Mouse (Mus musculus) intestine, embryonic 14.5 days (tissue): ENCODE data around the gene Mybbp1a. TPM values are rescaled to one million over a fixed set of nuclear protein-coding genes. Genes with fewer than 3 reads are reported as not detected.
A peak's percentile ranks its signal among the peaks of the same experiment; 100 is the strongest.

Experiments
- ATAC-seq: fragments of 200-750 bp; cut with Nextera tagmentation; replicated peaks from 2 replicates; pipeline ENCODE4 v1.8.0; 2017; ENCODE audit warnings: low read depth, moderate number of reproducible peaks, moderate TSS enrichment, moderate library complexity; ENCODE audit not compliant: low FRiP score, low TSS enrichment
- DNase-seq: peaks from one replicate; pipeline ENCODE4 v3.0.0-alpha.2; 2018; ENCODE audit warnings: low spot score
- H3K27ac ChIP-seq: fragments of 300-500 bp; sonication (generic); 2 replicates; pipeline ENCODE4 v1.5.1; 2014; ENCODE audit warnings: low read depth, mild to moderate bottlenecking, control low read depth
- H3K27me3 ChIP-seq: fragments of 300-500 bp; sonication (generic); replicated peaks from 2 replicates; pipeline ENCODE4 v1.6.1; 2014; ENCODE audit warnings: low read length, control low read depth; ENCODE audit not compliant: control insufficient read depth, insufficient read depth
- H3K36me3 ChIP-seq: fragments of 300-500 bp; sonication (generic); 2 replicates; pipeline ENCODE4 v1.6.1; 2014; ENCODE audit warnings: low read length, control low read depth; ENCODE audit not compliant: control insufficient read depth, insufficient read depth
- H3K4me1 ChIP-seq: fragments of 300-500 bp; sonication (generic); replicated peaks from 2 replicates; pipeline ENCODE4 v1.6.1; 2014; ENCODE audit warnings: low read length, control low read depth, mixed read lengths; ENCODE audit not compliant: control insufficient read depth, insufficient read depth
- H3K4me2 ChIP-seq: fragments of 300-500 bp; sonication (generic); 2 replicates; pipeline ENCODE4 v1.6.1; 2014; ENCODE audit warnings: low read length
- H3K4me3 ChIP-seq: fragments of 300-500 bp; sonication (generic); 2 replicates; pipeline ENCODE4 v1.5.1; 2014; ENCODE audit warnings: low read depth, low read length, control low read depth, mixed read lengths
- H3K9ac ChIP-seq: fragments of 300-500 bp; sonication (generic); 2 replicates; pipeline ENCODE4 v1.6.1; 2014; ENCODE audit warnings: mild to moderate bottlenecking, low read length
- H3K9me3 ChIP-seq: fragments of 300-500 bp; sonication (generic); 2 replicates; pipeline ENCODE4 v1.6.1; 2016; ENCODE audit warnings: low read length, control low read depth; ENCODE audit not compliant: control insufficient read depth
- WGBS: fragments of 180-500 bp; shearing (Covaris S2); extraction: QIAGEN DNeasy Blood & Tissue Kit; methylation state at CpG from one replicate; pipeline ENCODE4 v1.1.7; 2014; 5-methylcytosine and 5-hydroxymethylcytosine counted together
- polyA plus RNA-seq: library from polyadenylated mRNA; unstranded; fragments of >200 nt; fragmentation: Nextera tagmentation; extraction: Ambion mirVana; gene quantifications from 2 replicates; pipeline ENCODE4 v1.2.1, GENCODE M21; 2014

The Mybbp1a gene
- polyA plus RNA-seq, 1 experiment from 2014 or later, result 173 TPM

DNA sequence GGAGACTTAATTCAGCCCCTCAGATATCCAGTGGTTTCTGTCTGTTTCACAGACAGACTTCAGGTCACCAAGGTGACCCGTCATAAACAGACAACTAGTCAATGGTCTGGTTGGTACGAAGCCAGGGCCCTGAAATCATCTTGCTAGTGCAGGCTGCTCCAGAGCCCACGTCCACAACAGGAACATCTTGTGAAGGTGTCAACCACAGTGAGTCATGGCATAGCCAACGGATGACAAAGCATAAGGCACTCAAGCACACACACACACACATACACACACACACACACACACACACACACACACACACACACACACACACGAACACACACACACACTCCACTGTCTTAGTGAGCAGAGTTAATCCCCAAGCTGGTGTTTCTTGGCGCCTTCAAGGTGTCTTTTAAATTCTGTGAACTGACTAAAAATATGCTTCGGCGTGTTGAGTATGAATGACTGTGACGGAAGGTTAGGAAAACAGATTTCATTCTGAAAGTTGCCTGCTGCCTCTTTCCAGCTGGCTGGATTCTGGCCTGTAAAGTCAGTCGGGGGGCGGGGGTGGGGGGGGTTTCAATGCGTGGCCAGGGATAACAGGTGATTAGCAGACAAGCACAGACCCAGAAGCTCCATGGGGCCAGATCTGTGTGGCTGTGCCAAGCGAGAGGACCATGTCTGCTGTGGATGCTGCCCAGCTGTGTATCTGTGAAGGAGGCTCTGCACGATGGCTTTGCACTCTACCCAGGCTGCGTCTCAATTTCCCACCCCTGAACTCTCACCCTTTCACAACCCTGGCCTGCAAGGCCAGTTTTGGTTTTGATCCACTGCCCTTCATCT lies 50.2 kb downstream of the Mybbp1a start:
- 66% methylated on average over 15 of the region's 15 CpGs for WGBS
- Histone ChIP-seq H3K27me3 (peaks cover 35% of the 10 kb centered on the region), H3K4me2 (no peak overlapping the region), H3K4me3 (no peak overlapping the region), H3K27ac (no peak overlapping the region), H3K9me3 (no peaks in the 10 kb centered on the region), H3K4me1 (peaks cover 8% of the 10 kb centered on the region; the same call in 1 of the 2 replicates), H3K36me3 (no peaks in the 10 kb centered on the region), H3K9ac (no peak overlapping the region)
- ATAC-seq (no peak), DNase-seq (no peak)

DNA sequence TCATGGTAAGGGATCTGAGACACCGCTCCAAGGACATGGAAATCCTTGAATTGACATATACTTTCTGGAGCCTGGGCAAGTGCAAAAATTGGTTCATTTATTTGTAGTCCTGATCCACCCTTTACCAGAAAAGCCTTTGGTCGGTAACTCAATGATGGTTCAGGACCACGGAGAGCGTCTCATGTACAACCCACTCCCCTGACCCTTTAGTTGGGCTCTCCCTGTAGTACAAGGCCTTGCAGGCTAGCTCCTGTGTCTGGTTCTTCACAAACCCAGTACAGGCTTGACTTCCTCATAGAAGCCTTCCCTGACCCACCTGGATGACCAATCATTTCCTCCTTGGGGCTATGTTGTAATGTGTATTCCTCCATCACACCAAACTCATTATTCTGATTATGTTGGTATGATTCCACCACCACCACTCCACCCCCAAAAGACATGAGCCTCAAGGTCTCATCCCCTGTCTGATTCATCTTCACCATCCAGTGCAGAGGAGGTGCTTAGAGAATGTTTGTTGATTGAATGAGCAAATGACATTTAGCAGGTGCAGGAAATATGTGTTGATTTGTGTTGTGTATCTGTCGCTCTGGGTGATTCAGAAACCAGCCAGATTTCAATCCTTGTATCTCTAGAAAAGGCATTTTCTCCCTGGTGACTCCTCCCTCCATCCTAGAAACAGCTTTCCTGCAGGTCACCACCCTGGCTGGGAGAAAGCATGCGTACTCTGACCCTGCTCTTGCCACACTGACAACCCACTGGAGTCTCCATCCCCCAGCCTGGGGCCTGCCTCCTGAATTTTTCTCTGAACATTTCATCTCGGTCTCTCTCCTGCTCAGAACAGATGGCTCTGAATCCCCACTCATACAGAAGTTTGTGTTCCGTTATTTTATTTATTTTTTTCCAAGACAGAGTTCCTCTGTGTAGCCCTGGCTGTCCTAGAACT lies 53.2 kb downstream of the Mybbp1a start:
- H3K27ac ChIP-seq, result no peak overlapping the region
- H3K27me3 ChIP-seq, result peaks cover 13% of the 10 kb centered on the region
- ATAC-seq, result no peak
- H3K4me1 ChIP-seq, result peaks cover under 1% of the 10 kb centered on the region; the same call in 1 of the 2 replicates
- H3K9me3 ChIP-seq, result no peaks in the 10 kb centered on the region
- no peaks in the 10 kb centered on the region for H3K36me3 ChIP-seq
- peak; percentile 71 for DNase-seq
- WGBS, result 54% methylated on average over 8 of the region's 8 CpGs
- H3K4me3 ChIP-seq, result no peak overlapping the region
- no peak overlapping the region for H3K9ac ChIP-seq
- no peak overlapping the region for H3K4me2 ChIP-seq

DNA sequence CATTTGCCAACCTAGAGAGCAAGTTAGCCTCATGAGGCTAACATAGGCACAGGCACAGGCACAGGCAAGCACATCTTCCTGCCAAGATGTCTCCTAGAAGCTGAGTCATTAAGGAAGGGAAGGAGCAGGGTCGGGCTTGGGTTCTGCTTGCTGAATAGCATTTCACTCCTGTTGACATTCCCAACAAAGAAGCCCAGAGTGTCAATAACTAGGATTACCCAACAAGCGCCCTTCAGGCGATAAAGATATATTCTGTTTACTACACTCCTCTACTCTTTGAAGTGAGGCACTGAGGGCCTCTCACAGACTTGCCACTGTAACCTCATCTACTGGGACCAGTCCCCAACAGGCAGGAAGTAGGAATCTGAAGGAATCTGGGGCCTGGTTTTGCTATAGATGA lies 54.9 kb downstream of the Mybbp1a start:
- Histone ChIP-seq H3K4me3 (no peak overlapping the region), H3K9ac (no peak overlapping the region), H3K27ac (no peak overlapping the region), H3K4me2 (no peak overlapping the region), H3K9me3 (no peaks in the 10 kb centered on the region), H3K36me3 (no peaks in the 10 kb centered on the region), H3K27me3 (no peaks in the 10 kb centered on the region; the same call in 1 of the 2 replicates), H3K4me1 (no peaks in the 10 kb centered on the region)
- ATAC-seq (no peak), DNase-seq (no peak)
- 41% methylated on average over 3 of the region's 3 CpGs for WGBS

GRCm38 (mm10) chr11:72496775-72497174 lies 55.6 kb downstream of the Mybbp1a start:
- DNase-seq (no peak), ATAC-seq (no peak)
- no peak overlapping the region for H3K4me3 ChIP-seq
- no peak overlapping the region for H3K27ac ChIP-seq
- no peak overlapping the region for H3K4me2 ChIP-seq
- H3K4me1 ChIP-seq, result no peaks in the 10 kb centered on the region
- no peaks in the 10 kb centered on the region for H3K9me3 ChIP-seq
- no peaks in the 10 kb centered on the region for H3K27me3 ChIP-seq
- 36% methylated on average over 1 of the region's 1 CpGs for WGBS
- H3K9ac ChIP-seq, result no peak overlapping the region
- no peaks in the 10 kb centered on the region for H3K36me3 ChIP-seq

GRCm38 (mm10) chr11:72497367-72497766 lies 56.2 kb downstream of the Mybbp1a start:
- Histone ChIP-seq H3K36me3 (no peaks in the 10 kb centered on the region), H3K4me1 (no peaks in the 10 kb centered on the region), H3K9me3 (no peaks in the 10 kb centered on the region), H3K27me3 (no peaks in the 10 kb centered on the region), H3K27ac (no peak overlapping the region), H3K4me2 (no peak overlapping the region), H3K4me3 (no peak overlapping the region), H3K9ac (no peak overlapping the region)
- DNase-seq (no peak), ATAC-seq (no peak)
- WGBS, result 23% methylated on average over 4 of the region's 4 CpGs

- H3K9ac ChIP-seq, result no peak overlapping the region
- no peak for DNase-seq
- peaks cover 4% of the 10 kb centered on the region; the same call in 1 of the 2 replicates for H3K4me1 ChIP-seq
- H3K27ac ChIP-seq, result no peak overlapping the region
- no peaks in the 10 kb centered on the region for H3K9me3 ChIP-seq
- H3K27me3 ChIP-seq, result no peaks in the 10 kb centered on the region
- H3K4me2 ChIP-seq, result no peak overlapping the region
- no peak for ATAC-seq
- no peak overlapping the region for H3K4me3 ChIP-seq
- no peaks in the 10 kb centered on the region for H3K36me3 ChIP-seq
- WGBS, result 90% methylated on average over 4 of the region's 4 CpGs
These were observed 59.0 kb downstream of the Mybbp1a start for GRCm38 (mm10) chr11:72500139-72500538.

Other genes starting within 250 kb of the Mybbp1a start
- gene Gm43951, start 234.5 kb upstream of the Mybbp1a start, polyA plus RNA-seq, result 0.08 and 0.09 TPM in 2 replicates
- 11.0 and 13.9 TPM in 2 replicates for gene 4933427D14Rik, start 233.9 kb upstream of the Mybbp1a start, polyA plus RNA-seq
- gene Txndc17, start 233.8 kb upstream of the Mybbp1a start, polyA plus RNA-seq, result 256 and 268 TPM in 2 replicates
- 37.3 and 38.0 TPM in 2 replicates for gene Med31, start 225.8 kb upstream of the Mybbp1a start, polyA plus RNA-seq
- gene Slc13a5, start 174.1 kb upstream of the Mybbp1a start, polyA plus RNA-seq, result 0.24 and 0.47 TPM in 2 replicates
- gene Xaf1, start 139.7 kb upstream of the Mybbp1a start, polyA plus RNA-seq, result 3.0 and 3.4 TPM in 2 replicates
- not detected in 2 replicates for gene Fbxo39, start 126.9 kb upstream of the Mybbp1a start, polyA plus RNA-seq
- gene Tekt1, start 78.9 kb upstream of the Mybbp1a start, polyA plus RNA-seq, result 0.58 and 0.81 TPM in 2 replicates
- 26.2 and 34.5 TPM in 2 replicates for gene Smtnl2, start 29.6 kb upstream of the Mybbp1a start, polyA plus RNA-seq
- 6.7 and 7.0 TPM in 2 replicates for gene Ggt6, start 5.8 kb upstream of the Mybbp1a start, polyA plus RNA-seq
- gene Spns2, start 48.5 kb downstream of the Mybbp1a start, polyA plus RNA-seq, result 2.2 and 4.3 TPM in 2 replicates
- gene Spns3, start 109.2 kb downstream of the Mybbp1a start, polyA plus RNA-seq, result 0.15 and 0.30 TPM in 2 replicates
- gene Ube2g1, start 165.9 kb downstream of the Mybbp1a start, polyA plus RNA-seq, result 62.9 and 66.9 TPM in 2 replicates
- gene Ankfy1, start 248.7 kb downstream of the Mybbp1a start, polyA plus RNA-seq, result 32.8 and 34.4 TPM in 2 replicates